Mouse (Mus musculus) ES-CJ7 (cell line): ENCODE measurements around the gene Rps25.
"Not testable (repeated sequence)": the region's sequence is repeated elsewhere in the genome, so short reads cannot be mapped to it uniquely, and the experiment has no call there.

Experiments used
- DNase-seq: peaks from one replicate; pipeline ENCODE4 v3.0.0; 2011; ENCODE audit warnings: low read depth, low spot score

Gene Rps25

DNA sequence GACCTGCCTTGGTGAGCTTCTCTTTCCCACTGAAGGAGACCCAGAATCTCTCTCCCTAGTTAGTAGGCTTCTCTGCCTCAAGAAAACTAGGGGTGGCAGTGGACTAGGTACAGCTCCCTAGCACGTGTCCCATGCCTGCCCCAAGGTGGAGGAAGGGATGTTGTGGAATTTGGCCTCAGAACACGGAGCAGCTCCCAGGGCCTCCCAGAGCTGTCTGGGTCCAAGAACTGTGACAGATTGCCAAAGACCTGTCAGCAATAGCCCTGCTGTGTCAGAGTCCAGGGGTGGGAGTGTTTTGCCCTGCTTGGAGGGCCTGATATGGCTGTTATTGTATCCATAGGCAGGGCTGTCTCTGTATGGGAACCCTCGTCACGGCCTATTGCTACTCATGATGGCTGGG lies 5.9 kb upstream of the Rps25 start:
- no peak for DNase-seq

DNA sequence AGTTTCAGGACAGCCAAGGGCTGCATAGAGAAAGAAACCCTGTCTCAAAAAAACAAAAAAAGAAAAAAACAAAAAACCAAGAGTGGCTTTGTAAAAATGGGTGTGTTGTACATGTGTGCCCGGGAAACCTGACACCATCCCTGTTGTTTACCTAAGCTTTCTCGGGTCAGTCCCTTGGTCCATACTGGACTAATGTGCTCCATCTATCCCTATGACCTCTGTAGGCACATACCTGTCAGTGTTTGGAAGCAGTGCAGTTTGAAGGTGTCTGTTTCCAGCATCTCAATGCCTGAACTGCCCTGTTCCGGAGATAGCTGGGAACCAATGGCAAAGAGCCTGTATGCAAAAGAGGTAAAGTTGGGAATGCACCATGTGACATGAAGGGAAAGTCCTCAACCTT lies 1.9 kb upstream of the Rps25 start:
- no peak for DNase-seq

DNA sequence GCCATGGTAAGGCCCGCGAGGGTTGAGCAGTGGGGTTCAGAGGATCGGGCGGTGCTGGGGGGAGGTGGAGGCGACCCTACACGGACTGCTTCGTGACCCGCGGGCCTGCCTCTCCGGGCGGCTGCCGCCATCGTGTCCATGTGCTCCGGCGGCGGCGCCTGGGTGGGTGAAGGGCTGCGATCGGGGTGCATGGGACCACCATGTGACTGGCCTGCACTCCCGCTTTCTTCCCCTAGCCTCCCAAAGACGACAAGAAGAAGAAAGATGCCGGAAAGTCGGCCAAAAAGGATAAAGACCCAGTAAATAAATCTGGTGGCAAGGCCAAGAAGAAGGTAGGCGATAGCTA lies 786 bp downstream of the Rps25 start:
- DNase-seq, result no peak

DNA sequence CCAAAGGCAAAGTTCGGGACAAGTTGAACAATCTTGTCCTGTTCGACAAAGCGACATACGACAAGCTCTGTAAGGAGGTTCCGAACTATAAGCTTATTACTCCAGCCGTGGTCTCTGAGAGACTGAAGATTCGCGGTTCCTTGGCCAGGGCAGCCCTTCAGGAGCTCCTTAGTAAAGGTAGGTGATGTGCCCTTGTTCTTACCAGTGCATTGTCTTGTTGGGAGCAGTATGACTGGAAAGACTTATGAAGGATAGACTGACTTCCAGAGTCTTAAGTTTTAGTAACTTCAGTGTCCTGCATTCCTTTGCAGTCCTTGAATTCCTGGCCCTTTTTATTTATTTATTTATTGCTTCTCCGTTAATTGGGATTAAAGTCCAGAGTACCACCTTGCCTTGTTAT lies 1.8 kb downstream of the Rps25 start:
- DNase-seq, result not testable (repeated sequence)

DNA sequence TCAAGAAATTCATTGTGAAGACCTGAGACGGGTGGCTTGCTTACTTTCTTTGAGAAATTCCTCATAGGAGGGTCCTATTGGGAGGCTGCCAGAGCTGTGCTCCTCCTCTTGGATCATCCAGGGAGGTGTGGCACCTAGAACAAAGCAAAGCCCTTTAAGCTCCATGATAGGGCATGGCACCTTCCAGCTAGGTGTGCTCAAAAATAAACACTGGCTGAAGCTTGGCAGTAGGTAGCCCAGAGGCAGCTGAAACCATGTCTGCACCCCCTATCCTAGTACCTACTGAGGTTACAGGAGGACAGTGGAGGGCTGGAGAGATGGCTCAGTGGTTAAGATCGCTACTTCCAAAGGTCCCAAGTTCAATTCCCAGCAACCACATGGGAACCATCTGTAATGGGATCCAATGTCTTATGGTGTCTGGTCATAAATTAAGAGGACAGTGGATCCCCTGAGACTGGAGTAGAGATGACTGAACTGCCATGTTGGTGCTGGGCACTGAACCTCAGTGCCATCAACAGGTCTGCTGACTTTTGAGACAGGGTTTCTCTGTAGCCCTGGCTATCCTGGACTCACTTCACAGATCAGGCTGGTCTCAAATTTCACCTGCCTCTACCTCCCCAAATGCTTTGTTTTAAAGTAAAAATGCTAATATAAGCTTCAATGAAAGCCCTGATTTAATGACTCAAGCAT lies 3.9 kb downstream of the Rps25 start:
- peak; percentile 57 for DNase-seq

DNA sequence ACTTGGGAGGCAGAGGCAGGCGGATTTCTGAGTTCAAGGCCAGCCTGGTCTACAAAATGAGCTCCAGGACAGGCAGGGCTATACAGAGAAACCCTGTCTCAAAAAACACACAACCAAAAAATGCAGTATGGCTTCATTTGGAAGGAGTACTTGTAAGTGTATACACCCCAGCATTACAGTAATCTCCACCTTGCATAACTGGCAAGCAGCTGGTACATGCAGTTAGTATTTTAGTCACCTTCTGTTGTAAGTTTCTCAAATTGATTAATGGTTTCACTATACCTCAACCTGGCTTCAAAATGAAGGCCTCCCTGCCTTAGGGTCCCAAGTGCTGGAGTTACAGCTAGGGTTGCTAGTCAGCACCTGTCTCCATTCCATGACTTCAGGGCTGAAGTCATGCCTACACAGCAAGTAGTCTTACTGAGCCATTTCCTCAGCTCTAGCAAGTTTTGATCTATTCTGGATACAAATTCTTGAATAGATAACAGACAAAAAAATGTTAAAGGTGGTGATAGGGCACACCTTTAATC lies 4.7 kb downstream of the Rps25 start:
- DNase-seq, result no peak

DNA sequence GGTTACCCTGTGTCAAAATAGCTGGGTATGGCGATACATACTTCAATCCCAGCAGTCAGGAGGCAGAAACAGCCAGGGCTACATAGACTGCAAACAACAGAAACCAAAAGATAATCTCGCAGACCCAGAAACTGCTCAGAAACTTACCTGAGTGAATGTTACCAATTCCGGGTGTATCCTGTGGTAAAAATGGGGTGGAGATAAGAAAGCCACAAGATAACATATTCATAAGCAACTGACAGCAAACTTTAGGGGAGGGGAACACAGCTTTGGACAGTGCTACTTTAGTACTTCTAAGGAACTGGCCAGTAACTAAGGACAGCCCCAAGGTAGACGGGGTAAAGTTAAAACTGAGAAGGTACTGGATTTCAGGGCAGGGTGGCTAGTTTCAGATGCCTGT lies 5.4 kb downstream of the Rps25 start:
- DNase-seq, result no peak

DNA sequence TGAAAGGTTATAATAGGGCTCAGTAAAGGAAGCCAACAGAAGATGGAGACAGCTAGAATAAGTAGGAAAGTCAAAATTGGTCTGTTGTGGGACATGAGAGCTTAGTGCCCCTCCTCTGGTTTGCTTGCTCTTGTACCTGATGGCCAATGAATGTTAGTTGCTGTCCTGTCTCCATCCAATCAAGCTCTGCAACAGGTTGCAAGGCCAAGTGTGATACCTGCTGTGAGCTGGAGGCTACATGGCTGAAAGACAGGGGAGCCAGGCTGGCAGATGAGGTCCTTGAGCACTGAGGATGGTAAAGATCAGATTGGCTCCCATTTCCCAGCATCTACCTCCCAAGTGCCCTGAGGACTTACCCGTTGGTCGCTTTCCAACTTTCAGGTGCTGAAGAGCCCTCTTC lies 5.8 kb downstream of the Rps25 start:
- no peak for DNase-seq

DNA sequence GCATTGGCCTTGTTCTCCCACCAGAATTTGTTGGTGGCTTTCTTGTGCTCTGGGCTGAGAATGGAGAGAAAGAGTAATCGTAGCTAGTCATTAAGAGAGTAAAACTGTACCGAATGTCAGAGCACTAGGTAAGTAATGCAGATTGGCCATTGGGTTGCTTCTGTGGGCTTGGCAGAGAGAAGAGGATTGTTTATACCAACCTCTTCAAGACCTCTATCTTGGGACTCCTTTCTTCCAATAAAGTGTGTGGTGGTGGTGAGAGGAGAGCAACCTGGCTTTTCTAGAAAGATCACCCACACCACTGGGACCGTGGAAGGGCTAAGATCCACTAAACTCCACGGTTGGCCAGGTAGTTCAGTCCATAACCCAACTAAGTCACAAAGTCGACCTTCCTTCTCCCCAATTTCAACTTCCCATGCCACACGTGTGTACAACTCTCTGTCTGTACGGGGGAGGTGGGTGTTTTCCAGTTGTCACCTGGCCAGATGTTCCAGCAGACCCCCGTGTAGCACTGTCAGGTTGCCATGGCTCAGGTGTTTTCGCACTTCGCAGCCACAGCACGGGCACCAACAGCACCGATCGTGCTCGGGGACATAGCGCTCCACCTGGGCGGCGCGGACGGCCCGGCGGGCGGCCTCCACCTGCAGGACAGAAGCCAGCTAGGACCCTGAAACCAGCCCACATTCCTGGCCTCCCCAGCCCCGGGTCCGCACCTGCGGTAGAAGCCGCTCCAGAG lies 10.4 kb downstream of the Rps25 start:
- DNase-seq, result no peak

DNA sequence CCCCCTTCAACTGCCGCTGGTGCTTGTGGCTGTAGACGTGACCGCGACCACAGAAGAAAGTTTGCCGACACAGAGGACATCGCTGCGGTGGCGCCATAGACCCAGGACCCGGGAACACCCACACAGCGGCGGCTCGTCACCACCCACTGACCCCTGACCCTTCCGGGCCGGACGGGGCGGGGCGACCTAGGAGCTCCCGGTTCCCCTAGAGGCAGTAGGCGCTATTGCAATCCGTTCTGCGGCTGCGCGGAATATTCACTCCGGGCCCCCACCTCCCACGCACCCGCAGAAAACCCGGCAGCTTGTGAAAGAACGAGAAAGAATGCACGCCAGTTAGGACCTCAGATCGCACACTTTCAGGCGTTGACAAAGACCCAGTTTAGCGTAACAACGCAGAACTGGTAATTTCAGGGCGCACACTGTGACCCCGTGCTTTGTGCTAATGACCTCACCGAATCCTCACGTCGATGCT lies 11.0 kb downstream of the Rps25 start:
- DNase-seq, result peak; percentile 87

DNA sequence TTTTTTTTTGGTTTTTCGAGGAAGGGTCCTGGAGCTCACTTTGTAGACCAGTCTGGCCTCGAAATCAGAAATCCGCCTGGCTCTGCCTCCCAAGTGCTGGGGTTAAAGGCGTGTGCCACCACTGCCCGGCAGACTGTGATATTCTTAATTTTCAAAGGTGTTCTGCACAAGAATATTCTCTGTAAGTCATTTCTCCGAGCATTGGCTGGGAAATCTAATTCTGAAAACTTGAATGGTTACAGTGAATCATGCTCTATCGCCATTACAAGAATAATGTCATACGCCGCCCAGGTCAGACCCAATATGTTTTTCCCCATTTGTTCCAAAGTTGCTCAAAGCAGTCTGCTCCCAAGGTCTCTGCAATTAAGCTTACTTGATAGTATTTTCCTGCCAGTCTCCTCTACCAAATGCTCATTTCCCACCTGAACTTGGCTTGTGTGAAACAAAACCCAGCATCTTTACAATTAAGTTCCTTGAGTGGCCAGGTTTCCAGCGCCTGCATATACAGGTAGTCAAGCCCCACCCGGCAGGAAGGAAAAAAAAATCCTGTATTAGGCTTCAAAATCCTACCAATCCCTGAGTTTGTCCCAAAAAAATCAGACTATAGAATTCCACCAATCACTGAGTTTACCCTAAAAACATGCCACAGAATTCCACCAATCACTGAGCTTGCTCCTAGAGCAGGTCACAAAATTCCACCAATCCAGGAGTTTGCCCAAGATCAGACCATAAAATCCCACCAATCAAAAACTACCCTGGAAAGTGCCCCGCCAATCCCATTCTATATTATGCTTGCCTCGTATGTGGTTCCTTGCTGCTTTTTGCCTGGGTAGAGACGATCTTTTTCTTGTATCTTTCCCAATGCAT lies 11.8 kb downstream of the Rps25 start, which contains the start of gene Ccdc84:
Gene Ccdc84, minus strand, starts transcription at position 51 of the 867 bp plus-strand sequence.
- DNase-seq, result peak; percentile 88

DNA sequence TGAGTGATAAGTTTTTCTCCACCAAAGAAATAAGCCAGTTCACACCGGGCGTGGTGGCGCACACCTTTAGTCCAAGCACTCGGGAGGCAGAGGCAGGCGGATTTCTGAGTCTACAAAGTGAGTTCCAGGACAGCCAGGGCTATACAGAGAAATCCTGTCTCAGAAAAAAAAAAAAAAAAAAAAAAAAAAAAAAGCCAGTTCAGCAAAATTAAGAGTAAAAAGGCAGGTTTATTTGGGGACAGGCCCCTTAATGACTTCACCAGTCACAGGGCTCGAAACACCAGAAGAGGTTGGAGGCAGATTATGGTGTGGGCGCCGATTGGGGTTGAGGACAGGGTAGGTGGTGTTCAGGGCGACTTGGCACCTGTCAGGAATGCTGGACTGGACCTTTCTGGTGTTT lies 12.8 kb downstream of the Rps25 start:
- DNase-seq, result not testable (repeated sequence)

DNA sequence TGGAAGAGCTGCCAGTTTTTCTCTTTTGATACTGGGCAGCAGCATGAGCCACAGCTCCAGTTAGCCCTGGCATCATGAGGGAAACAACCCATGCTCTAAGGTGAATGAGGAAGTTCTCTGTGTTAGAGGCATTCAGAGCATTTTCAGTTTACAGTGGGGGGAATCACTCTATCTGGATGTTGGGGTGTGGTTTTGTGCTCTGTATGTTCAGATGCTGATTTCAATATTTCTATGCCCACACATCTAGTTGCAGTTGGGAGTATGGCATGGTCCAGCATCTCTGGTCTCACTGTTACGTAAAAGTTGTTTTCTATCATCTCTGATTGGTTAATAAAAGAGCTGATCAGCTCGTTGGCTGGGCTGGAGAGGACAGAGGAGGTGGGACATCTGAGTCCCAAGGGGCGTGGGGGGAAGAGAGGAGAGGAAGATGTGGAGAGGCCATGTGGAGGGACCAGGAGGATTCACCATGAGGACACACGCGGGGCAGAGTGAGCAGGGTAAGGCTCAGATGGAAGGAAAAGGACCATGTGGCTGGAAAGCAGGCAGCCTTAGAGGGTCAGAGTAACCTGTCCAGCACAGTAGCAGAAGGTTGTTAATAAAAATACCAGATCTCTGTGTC lies 13.4 kb downstream of the Rps25 start:
- no peak for DNase-seq

DNA sequence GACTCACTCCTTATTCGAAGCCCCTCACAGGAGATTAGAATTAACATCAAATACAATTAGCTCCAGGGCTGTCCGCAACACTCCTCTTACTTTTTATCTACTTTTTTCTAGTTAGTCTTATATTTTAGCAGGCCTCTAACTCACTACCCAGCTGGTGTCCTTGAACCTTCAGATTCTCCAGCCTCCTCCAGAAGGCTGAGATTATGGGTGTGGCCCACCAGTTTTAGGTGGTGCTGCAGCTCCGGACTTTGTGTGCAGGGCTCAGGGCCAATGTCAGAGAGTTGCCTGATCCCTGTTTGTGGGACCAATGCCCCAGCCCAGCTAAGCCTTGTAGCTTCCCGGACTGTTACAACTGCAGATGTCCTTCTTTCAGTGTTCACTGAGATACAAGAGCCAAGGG lies 16.6 kb downstream of the Rps25 start:
- no peak for DNase-seq

DNA sequence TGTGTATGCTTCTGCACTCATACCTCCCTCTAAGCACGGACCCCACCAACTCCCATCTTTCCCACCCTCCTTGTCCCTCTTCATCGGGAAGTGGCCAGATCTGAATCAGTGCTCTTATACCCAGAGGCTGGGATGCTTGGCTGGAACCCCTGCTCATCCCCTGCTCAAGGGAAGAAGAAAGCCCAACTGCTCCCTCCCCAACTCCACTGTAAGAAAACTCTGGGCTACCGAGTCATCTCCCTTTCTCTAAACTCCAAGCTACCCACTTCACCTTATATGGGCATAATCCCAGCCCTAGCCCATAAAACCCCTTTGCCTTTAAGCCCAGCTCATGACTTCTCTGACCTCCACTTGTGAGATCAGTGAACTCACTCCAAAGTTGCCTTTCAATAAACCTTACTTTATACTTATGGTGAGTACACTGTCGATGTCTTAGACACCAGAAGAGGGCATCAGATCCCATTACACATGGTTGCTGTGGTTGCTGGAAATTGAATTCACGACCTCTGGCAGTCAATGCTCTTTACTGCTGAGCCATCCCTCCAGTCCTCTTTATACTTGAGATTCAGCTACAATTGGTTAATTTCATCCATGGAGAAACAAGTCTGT lies 25.7 kb downstream of the Rps25 start:
- peak; percentile 59 for DNase-seq

DNA sequence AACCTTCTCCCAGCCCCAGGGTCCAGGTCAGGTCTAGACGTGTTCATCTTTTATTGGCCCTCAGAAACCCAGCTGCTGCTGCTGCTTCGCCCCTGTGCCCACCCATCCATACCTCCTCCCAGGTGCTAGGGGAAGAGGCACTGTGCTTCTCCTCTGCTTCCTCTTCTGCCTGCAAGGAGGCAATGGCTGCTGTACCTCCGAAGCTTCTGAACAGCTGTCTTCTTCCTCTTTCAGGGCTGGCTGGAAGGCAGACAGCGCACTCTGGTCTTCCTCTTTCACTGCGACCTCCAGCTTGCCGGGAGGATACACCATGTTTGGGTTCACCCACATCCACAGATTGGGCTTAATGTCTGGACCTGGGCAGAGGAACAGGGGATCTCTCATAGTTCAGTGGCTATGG lies 28.8 kb downstream of the Rps25 start:
- no peak for DNase-seq

DNA sequence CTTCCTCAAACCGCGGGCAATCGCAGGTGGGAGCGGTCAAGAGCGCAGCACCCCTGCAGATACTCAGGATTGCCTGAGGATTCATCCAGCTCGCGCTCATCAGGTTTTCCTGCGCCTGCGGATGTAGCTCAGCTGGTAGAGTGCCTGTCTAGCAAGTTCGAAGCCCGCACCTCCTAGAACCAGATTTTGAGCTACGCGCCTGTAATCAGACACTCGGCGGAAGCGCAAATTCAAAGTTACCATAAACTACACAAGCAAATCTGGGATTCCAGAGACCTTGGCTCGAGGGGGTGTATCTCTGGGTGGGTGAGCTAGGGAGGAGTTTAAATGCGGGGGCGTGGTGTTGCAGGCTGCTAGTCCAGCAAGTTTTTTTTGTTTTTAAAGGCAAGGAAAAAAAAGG lies 34.0 kb downstream of the Rps25 start, which contains the start of gene Foxr1:
Gene Foxr1, minus strand, starts transcription at position 176 of the 400 bp plus-strand sequence.
- peak; percentile 81 for DNase-seq

DNA sequence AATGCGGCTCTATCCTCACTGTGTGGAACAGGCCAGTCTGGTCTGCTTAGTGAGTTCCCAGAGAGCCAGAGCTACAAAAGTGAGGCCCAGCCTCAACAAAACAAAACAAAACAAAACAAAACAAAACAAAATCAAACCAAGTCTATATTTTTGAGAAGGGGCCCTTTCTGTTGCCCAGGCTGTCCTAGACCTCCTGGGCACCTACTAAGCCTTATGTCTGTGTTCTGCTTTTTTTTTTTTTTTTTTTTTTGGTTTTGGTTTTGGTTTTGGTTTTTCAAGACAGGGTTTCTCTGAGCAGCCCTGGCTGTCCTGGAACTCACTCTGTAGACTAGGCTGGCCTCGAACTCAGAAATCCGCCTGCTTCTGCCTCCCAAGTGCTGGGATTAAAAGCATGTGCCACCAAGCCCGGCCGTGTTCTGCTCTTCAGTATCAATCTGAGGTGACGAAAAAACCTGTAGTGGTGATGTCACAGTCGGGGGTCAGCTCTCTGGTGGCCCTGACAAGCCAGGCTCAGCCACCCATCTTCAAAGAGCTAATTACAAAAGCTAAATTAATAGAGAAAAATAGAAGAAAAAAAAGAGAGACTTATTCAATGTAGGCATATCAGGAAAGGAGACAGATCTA lies 37.6 kb downstream of the Rps25 start:
- not testable (repeated sequence) for DNase-seq

DNA sequence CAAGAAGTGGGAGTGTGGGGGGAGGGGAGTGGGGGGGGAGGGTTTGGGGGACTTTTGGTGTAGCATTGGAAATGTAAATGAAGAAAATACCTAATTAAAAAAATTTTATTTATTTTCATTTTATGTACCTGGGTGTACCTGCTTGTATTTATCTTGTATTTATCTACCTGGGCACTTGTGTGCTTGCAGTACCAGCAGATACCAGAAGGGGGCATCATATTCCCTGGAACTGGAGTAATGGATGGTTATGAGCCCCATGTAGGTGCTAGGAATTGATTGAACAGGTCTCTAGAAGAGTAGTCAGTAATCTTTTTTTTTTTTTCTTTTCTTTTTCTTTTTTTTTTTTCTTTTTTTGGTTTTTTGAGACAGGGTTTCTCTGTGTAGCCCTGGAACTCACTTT lies 43.4 kb downstream of the Rps25 start:
- peak; percentile 77 for DNase-seq

DNA sequence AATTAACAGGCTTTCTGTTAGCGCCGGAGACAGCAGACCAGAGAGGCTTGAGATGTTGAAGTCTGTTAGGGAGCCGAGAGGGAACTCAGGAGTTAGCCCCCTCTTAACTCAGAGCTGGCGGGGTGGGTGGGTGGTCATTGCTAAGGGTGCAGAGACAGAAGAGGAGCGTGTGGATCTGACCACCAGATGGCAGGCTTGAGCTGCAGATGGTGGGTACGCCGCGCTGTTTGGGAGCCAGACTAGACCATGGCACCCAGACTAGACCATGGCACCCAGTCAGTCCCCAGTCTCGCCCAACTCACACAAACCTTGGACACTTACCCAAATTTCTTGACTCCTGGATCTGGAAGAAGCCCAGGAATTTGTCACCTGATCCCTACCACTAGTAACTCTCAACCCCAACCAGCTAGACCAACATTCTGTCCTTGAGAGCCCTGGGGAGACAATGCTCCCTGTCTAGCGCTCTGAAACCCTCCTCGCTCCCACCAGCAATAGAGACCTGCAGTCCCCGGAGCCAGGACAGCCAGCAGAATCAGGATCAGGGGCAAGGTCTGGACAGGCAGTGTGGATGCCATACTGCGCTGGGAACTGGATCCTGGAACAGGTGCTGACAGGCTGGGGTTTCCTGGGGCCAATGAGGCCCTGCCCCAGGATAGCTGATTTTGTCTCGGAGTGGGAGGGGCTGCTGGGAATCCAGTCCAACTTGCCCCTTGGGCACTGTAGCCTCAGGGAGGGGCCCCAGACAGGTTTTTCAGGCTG lies 47.4 kb downstream of the Rps25 start:
- peak; percentile 85 for DNase-seq
